Mouse (Mus musculus) spleen, adult 2 months (tissue): ENCODE results near the gene Rnf212b.

Source experiments
- CTCF ChIP-seq: fragments of 200-500 bp; IDR thresholded peaks from 2 replicates; pipeline ENCODE4 v1.5.1; 2011; ENCODE audit warnings: mild to moderate bottlenecking, inconsistent platforms; ENCODE audit not compliant: insufficient read depth, insufficient read length, insufficient replicate concordance; ENCODE audit errors: extremely low read depth
- POLR2A ChIP-seq: fragments of 200-500 bp; IDR thresholded peaks from 2 replicates; pipeline ENCODE4 v1.6.1; 2011; ENCODE audit warnings: low read depth, low read length, inconsistent platforms

- TF ChIP-seq CTCF (no peak), POLR2A (no peak)
These were observed 41.8 kb downstream of the Rnf212b start for GRCm38 (mm10) chr14:54855726-54856125.
